Mouse (Mus musculus): ENCODE measurements at regions not wholly inside any gene's neighbourhood (a gene's known extent, or its start where the extent isn't known, plus 50 kb on each side); places are given as distances from the start of the nearest gene placed in this dataset.
A peak's percentile ranks its signal among the peaks of the same experiment; 100 is the strongest.
"Not testable (repeated sequence)": the region's sequence is repeated elsewhere in the genome, so short reads cannot be mapped to it uniquely, and the experiment has no call there.

DNA sequence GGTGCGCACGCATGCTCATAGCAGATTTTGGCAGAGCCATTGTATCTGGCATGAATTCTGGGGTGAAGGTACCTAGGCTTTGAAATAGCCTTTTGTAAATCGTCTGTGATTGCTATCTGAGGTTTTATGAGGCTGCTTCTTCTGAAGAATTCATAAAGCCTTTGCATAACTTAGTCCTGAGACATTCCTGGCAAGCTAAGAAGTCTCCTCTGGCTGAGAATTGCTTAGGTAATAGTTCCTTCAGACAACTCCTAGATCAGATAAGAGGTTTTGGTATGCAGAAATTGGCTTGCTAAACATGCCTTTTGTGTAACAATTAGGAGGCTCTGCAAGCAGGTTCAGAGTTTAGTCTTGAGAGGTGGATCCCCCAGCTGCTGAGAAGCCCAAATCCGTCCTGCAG, 82.7 kb downstream of the Pmp22 start:
- DNase-seq (ENCODE audit: low spot score): no peak

DNA sequence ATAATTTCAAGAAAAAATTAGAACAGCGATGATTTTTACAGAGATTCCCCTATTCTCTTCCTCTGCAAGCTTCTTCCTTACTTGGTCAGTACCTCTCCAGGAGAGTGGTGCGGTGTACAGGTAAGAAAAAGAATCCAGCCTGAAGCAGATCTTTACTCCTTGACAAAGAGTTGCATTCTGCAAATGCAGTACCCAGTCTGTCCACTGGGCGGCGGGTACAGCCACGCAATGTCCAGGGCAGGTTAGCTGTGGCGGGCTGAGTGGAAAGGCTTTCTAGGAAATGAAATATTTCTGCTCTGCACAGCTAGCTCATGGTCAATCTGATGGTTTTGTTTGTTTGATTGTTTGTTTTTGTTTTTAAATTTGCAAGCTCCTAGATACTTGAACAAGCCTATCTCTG, 84.3 kb downstream of the Pmp22 start:
- DNase-seq (ENCODE audit: low spot score): peak; percentile 80

DNA sequence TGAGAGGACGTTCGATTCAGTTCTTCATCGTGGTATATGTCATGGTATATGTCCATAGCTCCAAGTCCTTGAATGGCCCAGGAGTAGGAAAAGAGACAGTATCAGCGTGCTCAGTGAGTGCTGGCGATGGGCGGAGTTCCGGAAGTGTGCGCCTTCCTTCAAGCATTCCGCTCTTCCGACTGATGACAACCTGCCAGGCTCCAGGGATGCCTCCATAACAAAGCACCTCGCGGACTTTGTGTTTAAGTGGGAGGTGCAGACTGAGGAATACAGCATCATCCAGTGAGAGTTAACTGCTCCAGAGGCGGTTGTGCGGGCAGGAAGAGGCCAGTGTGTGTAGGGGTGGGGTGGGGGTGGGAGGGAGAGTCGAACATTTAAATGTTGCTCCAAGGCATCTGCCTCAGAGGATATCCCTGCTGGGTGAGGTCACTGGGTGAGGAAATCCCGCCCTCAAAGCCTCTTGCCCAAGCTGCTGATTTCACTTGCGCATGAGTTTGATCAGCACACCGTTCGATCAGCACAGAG, 85.2 kb downstream of the Pmp22 start:
- DNase-seq (ENCODE audit: low spot score): no peak

DNA sequence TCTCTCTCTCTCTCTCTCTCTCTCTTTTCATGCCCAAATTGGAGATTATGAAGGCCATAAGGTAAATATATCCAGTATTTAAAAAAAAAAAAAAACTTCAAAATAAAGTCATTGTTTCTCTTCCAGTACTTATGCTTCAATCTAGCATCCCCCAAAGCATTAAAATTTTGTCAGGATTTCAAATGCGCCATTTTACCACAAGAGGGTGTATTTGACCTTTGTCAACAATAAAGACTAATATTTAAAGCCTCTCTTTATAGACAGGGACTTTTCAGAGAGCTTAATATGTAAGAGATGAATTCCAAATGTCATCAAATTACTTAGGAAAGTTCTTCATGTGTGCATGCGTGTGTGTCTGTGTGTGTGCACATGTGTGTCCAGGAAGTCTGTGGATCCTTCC, 87.2 kb downstream of the Pmp22 start:
- no peak for DNase-seq (ENCODE audit: low spot score)

DNA sequence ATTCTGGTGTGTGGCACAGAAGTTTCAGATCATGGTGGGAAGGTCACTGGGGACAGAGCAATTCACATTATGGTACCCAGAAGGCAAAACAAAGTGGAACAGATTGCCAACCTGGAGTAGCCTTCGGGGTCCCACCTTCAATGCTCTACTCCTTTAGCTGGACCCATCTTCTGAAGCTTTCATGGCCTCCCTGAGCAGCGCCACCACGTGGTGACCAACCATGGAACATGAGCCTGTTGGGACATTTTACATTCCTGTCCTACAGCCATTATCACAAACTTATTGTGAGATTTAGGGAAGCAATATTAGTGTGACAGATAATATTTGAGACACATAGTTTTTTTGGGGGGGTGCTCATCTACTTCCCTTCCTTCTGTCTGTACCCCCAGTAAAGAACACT, 88.3 kb downstream of the Pmp22 start:
- no peak for DNase-seq (ENCODE audit: low spot score)

DNA sequence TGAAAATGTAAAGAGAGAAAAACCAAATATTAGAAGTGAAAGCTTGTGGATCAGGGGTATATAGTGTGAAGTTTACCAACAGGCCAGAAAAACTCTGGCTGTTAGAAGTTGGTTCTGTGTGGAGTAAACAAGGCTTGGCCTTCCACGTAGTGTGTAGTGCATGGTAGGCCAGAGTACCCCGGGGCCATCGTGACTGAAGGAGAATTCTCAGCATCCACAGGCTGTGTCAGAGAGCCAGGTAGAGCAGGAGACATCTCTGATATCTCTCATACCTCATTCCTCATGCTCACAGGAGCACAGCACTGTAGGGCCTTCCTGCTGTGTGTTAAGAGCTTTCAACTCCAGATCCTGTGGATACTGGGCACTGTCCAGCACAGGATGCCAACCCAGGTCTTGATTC, 97.7 kb downstream of the Pmp22 start:
- DNase-seq (ENCODE audit: low spot score): no peak

DNA sequence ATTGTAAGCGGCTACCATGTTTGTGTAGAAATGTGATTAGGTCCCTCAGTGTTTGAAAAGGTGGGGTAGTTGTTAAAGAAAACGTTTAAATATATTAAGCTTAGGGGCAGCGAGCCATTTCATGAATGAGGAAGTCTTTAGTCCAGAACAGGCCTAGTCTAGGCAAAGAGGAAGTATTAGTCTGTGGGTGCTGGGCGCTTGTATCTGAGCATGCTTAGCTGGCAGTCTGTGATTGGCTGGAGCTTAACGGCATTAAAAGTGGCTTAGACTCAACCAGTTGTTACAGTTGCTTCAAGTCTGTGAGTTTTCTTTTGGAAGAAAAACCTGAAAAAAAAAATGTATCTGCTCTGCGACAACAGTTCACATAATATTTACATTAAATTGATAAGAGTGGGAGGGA, 102.0 kb downstream of the Pmp22 start:
- no peak for DNase-seq (ENCODE audit: low spot score)

DNA sequence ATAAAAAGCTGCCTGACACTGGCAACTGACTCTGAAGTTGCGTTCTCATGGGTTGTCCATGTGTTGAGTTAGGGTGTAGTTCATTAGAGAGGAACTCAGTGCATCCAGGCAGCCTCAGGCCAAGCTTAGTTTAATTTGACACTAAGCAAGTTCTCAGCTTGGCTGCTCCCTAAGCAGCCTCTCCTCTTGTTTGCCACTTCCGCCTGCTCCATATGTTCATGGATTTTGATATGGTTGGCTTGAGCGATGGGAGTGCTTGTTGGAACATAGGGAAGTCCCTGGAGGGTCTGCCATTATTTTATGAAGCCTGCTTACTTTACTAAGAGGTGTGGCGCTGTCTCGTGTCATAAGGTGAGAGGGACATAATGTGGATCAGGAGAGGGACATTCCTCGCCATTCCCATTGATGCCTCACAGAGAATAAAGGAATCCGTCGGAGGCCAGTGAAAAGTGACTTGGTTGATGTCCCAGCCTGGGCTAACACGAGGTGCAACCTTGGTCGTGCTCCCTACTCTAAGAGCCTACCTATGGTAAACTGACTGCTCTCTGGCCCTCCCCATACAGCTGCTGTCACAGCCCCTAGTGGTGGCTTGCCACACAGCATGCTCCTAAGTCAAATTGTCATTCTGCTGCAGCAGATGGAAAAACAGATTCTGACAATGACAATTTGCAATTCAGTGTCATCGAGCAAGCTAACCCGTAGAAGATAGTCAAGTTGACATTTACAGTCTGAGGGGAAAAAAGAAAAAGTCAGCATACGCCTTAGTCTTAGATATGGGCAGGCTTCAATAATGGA, 104.6 kb downstream of the Pmp22 start:
- DNase-seq (ENCODE audit: low spot score): no peak

DNA sequence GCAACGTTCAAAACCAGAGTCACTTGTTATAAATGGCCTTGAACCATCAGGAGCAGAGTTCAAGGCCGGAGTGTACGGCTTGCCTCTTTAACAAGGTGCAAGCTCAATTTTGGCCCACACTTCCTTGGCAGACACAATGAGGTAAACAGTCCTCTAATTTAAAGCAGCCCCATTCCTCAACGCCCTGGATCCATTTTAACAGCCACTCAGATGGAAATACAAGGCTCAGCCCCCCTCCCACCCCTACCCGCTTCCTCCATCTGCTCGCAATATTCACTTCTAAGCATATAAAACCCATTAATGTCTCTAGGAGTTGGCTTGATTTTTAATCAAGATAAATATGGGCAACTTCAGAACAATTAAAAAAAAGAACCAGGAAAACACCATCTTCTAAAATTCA, 105.7 kb downstream of the Pmp22 start:
- no peak for DNase-seq (ENCODE audit: low spot score)

DNA sequence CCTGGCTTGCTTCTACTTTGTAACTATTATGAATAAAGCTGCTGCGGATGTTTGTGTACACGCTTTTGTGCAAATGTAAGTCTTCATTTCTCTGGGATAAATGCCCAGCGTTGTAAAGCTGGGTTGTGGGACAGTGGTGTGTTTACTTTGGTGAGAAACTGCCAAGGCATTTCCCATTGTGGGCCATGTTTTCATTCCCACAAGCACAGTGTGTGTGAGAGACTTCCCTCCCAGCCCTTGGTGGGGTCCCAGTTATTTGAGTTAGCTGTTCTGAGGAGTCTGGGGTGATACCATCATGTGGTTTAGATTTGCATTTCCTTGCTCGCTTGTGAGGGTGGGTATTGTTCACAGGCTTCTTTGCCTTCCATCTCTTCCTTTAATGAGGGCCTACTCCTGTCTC, 109.9 kb downstream of the Pmp22 start:
- DNase-seq (ENCODE audit: low spot score): no peak

DNA sequence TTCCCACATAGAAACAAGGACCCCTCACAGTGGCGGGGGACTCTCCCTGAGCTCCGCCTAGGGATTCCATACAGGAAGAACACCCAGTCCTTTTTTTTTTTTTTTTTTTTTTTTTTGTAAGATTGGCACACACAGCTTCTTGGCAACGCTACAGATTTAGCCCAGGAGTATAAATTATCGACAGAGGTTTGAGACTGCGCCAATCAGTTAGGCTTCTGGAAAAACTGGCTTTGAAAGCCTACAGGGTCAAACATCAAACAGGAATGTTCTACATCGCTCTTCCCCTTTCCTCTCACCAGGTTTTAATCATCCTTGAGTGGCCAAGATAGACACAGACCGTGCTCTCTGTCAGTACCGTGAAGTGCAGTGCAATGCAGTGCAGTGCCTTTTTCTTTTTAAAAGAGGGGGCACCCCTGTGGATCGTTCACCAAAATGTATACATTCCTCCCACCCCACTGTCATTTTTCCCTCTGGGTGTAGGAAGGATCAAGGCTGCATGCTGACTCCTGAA, 115.2 kb downstream of the Pmp22 start:
- DNase-seq (ENCODE audit: low spot score): no peak

DNA sequence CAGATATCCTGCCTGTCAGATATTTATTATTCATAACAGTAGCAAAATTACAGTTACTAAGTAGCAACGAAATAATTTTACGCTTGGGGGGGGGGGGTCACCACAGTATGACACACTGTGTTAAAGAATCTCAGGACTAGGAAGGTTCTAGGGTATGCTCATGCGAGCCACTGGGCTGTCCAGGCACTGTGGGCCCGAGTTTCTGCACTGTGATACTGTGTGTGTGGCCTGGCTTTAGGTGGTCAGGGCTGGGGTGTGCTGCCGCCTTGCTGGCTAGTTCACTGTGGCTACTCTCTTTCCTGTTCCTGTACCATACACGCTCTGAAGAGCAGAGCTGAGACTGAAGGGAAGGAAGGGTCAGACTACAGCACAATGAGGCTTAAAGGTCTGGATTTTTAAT, 116.3 kb downstream of the Pmp22 start:
- no peak for DNase-seq (ENCODE audit: low spot score)

DNA sequence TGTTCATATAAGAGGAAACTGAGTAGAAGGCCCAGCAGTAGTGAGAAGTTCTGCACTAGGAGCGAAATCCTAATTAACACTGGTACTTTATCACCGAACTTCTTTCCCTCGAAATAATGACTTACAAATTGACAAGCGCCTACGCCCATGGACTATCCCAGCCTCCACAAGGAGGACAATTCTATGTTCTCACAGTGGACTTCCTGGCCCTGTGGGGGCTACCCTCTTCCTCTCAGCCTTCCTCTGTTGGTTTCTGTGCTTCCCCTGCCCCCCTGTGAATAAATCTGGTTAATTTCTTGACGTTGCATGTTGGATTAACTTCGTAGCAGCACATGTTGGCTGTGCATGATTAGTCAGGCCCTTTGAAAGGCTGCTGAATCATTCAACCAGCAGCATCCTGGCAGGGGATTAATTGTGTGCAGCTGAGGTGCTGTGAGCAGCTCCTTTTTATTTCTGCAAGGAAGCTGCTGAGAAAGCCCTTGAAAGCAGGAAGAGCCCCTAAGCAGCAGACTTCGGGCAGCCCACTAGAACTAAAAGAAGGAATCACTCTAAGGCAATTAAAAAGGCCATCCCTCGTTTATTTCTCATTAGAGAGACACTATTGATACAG, 117.4 kb downstream of the Pmp22 start:
- DNase-seq (ENCODE audit: low spot score): no peak

DNA sequence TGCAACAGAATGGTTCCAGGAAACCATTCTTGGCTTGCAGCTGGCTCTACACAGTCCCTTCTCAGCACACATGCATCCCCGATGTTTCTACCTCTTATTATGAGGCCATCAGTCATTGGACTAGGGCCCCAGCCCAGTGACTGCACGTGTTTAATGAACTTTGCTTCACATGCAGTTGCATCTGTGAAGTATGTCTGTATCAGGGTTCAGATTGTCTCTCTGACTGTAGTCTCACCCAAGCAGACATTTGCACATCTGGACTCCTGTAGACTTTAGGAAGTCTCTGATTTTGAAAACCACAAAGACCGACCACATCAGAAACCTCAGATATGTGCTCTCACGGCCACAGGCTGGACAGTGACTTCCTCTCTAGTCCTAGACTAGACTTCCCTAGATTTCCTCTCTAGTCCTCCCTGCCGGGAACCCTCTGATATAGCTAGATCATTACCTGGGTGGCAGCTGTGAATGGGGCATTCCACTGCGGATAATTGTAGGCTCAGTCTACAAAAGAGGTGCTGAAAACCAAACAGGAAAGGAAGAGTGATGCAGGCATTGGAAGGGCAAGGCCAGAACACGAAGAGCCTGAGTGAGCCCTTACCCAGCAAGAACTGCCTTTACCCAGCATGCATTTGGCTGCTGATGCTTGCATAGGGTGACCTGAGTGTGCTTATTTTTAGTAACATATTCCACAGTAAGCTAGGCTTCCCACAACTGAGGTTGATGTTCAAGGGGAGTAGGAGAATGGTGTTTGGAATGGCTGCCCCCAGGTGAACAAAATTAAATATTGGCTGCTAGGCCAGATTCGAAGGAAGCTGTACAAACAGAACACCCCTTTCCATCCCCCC, 123.5 kb downstream of the Pmp22 start:
- DNase-seq (ENCODE audit: low spot score): no peak

DNA sequence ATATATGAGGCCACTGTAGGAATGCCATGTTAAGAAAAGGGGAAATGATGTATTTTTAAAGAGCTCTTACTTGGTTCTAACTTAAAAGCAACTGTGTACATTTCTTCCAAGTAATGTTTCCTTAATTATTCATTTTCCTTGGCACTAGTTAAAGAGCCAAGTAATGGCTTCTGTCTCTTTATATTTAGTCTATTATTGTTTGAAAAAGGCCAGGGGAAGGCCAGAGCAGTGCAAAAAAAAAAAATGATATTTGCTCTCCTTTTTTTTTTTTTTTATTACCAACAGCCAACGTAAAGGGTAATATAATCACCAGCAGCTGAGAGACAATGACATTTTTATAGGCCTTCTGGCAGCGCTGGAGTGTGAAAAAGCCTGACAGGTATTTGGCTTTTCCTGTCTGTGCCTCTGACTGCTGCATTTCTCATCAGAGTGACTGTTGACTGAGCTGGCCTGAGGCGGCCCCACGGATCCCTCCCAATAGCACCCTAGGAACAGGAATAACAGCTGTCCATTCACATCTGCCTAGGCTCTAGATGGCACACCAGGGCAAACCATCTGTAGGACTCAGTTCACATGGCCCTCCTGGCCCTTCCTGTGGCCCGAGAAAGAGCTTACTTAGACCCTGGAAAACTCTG, 124.3 kb downstream of the Pmp22 start:
- no peak for DNase-seq (ENCODE audit: low spot score)

DNA sequence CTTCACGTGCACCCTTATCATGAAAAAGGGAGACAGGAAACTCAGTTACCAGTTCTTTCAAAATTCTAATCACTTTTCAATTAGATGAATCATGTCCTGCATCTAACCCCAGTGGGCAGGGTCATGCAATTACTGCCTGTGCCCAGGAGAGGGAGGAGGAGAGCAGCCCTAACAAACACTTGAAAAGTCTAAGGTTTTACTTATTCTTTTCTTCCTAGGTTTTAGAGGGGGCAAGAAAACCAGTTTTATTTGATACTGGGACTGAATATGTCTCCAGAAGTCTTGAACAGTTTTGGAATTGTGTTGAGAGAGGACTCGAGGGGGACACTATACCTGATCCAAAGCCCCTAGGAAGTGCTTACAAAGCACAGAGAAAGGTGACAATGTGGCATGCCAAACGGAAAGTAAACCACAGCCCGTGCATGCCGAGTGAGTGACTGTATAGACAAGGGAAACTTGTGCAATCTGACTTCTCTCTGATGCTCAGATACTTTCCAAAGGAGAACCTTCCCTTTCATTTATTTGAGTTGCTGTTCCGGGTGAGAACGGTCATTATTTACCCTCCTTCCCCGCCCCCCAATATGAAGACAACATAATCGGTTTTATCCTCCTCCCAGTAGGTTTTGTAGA, 135.8 kb downstream of the Pmp22 start:
- no peak for DNase-seq (ENCODE audit: low spot score)

DNA sequence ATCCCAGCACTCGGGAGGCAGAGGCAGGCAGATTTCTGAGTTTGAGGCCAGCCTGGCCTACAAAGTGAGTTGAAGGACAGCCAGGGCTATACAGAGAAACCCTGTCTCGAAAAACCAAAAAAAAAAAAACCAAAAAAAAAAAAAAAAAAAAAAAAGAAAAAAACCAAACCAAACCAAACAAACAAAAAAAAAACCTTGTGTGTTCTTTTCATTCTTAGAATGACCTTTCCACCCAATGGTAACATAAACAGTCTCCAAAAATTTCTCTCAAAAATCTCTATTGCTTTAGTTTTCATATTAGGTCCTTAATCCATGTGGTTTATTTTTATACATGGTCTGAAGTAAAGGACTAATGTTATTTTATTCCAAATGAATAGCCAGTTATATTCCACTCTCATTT, 137.5 kb downstream of the Pmp22 start:
- DNase-seq (ENCODE audit: low spot score): not testable (repeated sequence)

DNA sequence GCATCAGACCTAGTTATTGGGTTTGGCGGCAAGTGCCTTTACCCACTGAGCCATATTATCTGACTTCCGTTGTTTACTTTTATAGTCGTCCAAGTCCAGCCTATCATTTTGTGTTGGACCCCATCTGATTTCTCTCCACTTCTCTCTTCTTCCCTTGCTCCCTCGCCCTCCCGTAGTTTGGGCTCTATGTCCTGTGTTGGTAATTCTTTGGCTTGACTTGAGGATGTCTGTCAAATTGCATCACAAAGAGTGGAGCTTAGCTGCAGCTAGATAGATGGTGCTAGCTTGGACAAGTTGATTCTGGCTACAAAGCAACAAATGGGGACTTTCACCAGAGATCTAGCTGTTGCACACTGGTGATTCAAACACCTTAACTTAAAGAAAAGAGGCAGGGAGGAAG, 147.9 kb downstream of the Pmp22 start:
- no peak for DNase-seq (ENCODE audit: low spot score)

DNA sequence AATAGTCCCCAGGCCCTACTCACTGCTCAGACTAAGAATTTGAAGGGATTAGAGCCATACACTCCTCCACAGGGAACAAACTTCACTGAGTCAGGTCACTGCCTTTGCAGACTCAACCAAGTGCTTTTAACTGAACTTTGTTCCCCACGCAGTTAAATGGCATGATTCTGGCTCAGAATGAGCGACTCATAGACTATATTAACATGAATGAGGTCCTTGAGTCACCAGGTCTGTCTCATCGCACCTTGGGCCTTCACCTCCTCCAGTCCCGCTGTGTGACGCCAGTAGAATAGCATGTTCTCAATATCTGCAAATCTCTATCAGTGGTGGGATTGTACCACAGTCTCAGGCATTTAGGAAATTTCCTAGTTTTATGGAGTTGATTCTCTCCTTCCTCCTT, 153.1 kb downstream of the Pmp22 start:
- no peak for DNase-seq (ENCODE audit: low spot score)

DNA sequence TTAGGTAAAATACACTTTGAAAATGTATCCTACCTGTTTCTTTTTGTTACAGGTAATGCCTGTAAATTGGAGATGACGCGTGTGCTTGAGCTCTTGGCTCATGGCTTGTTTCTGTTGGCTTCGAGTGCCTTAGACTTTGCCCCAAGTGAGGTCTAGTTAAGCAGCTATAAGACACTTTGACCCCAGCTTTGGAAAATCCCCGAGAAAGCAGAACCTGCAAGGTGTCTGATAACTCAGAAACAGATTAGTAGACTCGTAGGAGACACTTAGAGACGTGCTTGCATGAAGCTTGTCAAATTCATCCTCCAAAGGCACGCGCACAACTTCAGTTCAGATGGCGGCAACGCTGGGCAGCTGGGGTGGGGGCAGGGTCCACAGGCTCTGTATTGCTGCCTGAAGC, 153.8 kb downstream of the Pmp22 start:
- no peak for DNase-seq (ENCODE audit: low spot score)

DNA sequence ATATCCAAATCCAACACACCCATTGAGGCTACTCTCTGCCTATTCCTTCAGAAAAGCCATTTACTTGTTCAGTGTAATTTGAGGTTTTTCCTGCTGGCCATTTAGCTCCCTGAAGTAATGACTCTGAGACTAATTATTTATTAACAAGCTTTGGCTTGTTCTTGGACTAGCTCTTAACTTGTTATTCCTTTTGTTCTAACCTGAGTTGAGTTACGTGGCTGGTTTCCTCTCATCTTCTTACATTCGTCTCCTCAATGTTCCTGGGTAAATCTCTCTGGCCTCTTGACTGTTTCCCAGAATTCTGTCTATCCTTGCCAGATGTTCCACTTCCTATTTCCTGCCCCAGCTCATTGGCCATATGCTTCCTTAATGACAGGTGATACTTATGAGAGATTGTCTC, 157.2 kb downstream of the Pmp22 start:
- no peak for DNase-seq (ENCODE audit: low spot score)

DNA sequence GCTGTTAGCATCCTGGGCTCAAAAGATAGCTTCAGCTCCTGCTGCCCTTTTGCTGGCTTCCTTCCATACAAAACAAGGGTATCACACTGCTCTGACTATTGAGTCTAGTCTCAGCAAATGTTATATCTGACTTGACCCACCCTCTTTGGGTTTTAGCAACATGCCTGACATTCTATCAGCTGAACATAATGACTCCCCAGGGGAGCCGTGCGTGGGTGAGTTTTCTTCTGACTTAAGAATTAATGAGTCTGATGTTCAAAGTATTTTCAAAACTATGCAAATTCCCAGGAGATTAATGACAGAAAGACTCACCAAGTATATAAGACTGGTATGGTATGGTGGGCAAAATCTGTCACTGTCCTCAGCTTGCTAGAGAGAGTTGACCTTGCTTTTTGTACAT, 159.0 kb downstream of the Pmp22 start:
- DNase-seq (ENCODE audit: low spot score): no peak

All from ovary, postnatal 10 days (tissue).